Mouse (Mus musculus) CD4-positive, CD25-positive, alpha-beta regulatory T cell, adult 4 months (primary cell): ENCODE results near the gene Rcor1. TPM values are rescaled to one million over a fixed set of nuclear protein-coding genes. Genes with fewer than 3 reads are reported as not detected.

Experiments
- ATAC-seq: one replicate; pipeline ENCODE4 v1.8.0; 2017
- polyA plus RNA-seq, 2 experiments: library from polyadenylated mRNA; unstranded; fragments of 100-300 nt; shearing (Covaris generic); gene quantifications; one replicate each; pipeline ENCODE4 v1.2.1; 2017

Gene Rcor1
- polyA plus RNA-seq, 2 experiments from 2014 or later = 11.7 to 16.0 TPM

- ATAC-seq = no peak
These were observed 96.8 kb downstream of the Rcor1 start for GRCm38 (mm10) chr12:111135953-111136352.

GRCm38 (mm10) chr12:111137079-111137478, 97.9 kb downstream of the Rcor1 start:
- ATAC-seq = no peak

- peak; percentile 47 for ATAC-seq
These were observed 103.9 kb downstream of the Rcor1 start for GRCm38 (mm10) chr12:111143005-111143508.

- ATAC-seq = no peak
These were observed 104.4 kb downstream of the Rcor1 start for GRCm38 (mm10) chr12:111143509-111144063.

- ATAC-seq = no peak
These were observed 105.4 kb downstream of the Rcor1 start for GRCm38 (mm10) chr12:111144598-111144997.

GRCm38 (mm10) chr12:111145269-111145668, 106.1 kb downstream of the Rcor1 start:
- no peak for ATAC-seq

- no peak for ATAC-seq
These were observed 110.5 kb downstream of the Rcor1 start for GRCm38 (mm10) chr12:111149495-111150235.

- peak; percentile 57 for ATAC-seq
These were observed 111.1 kb downstream of the Rcor1 start for GRCm38 (mm10) chr12:111150236-111150596.

GRCm38 (mm10) chr12:111151422-111152156, 112.4 kb downstream of the Rcor1 start:
- no peak for ATAC-seq

- no peak for ATAC-seq
These were observed 113.4 kb downstream of the Rcor1 start for GRCm38 (mm10) chr12:111152579-111152978.

- no peak for ATAC-seq
These were observed 114.0 kb downstream of the Rcor1 start for GRCm38 (mm10) chr12:111152981-111153710.

- ATAC-seq = no peak
These were observed 114.8 kb downstream of the Rcor1 start for GRCm38 (mm10) chr12:111153946-111154345.

GRCm38 (mm10) chr12:111154641-111155040, 115.5 kb downstream of the Rcor1 start:
- no peak for ATAC-seq

- no peak for ATAC-seq
These were observed 116.6 kb downstream of the Rcor1 start for GRCm38 (mm10) chr12:111155756-111156155.

GRCm38 (mm10) chr12:111159659-111160428, 120.7 kb downstream of the Rcor1 start:
- ATAC-seq = peak; percentile 84

- ATAC-seq = no peak
These were observed 121.7 kb downstream of the Rcor1 start for GRCm38 (mm10) chr12:111160871-111161270.

- no peak for ATAC-seq
These were observed 122.8 kb downstream of the Rcor1 start for GRCm38 (mm10) chr12:111161943-111162311.

- ATAC-seq = no peak
These were observed 123.3 kb downstream of the Rcor1 start for GRCm38 (mm10) chr12:111162312-111163061.

- ATAC-seq = peak; percentile 53
These were observed 125.2 kb downstream of the Rcor1 start for GRCm38 (mm10) chr12:111164310-111164751.

- ATAC-seq = no peak
These were observed 126.1 kb downstream of the Rcor1 start for GRCm38 (mm10) chr12:111165146-111165812.
